Mouse (Mus musculus) limb, embryonic 12.5 days (tissue): ENCODE measurements at regions not wholly inside any gene's neighbourhood (a gene's known extent, or its start where the extent isn't known, plus 50 kb on each side); places are given as distances from the start of the nearest gene placed in this dataset.

Source experiments
- ATAC-seq: fragments of 200-750 bp; cut with Nextera tagmentation; 2 replicates; pipeline ENCODE4 v1.8.0; 2017; ENCODE audit warnings: low read depth, moderate TSS enrichment; ENCODE audit not compliant: insufficient number of reproducible peaks, insufficient read depth, low FRiP score, low TSS enrichment
- H3K27ac ChIP-seq: fragments of 300-500 bp; sonication (generic); 2 replicates; pipeline ENCODE4 v1.5.1; 2016; ENCODE audit warnings: mild to moderate bottlenecking, moderate library complexity
- H3K27me3 ChIP-seq: fragments of 300-500 bp; sonication (generic); 2 replicates; pipeline ENCODE4 v1.6.1; 2016; ENCODE audit warnings: mild to moderate bottlenecking, moderate library complexity
- H3K36me3 ChIP-seq: fragments of 300-500 bp; sonication (generic); 2 replicates; pipeline ENCODE4 v1.6.1; 2016; ENCODE audit warnings: mild to moderate bottlenecking, moderate library complexity
- H3K4me1 ChIP-seq: fragments of 300-500 bp; sonication (generic); replicated peaks from 2 replicates; pipeline ENCODE4 v1.6.1; 2016
- H3K4me2 ChIP-seq: fragments of 300-500 bp; sonication (generic); 2 replicates; pipeline ENCODE4 v1.6.1; 2016; ENCODE audit warnings: mild to moderate bottlenecking, moderate library complexity
- H3K4me3 ChIP-seq: fragments of 300-500 bp; sonication (generic); replicated peaks from 2 replicates; pipeline ENCODE4 v1.5.1; 2016; ENCODE audit warnings: mild to moderate bottlenecking
- H3K9ac ChIP-seq: fragments of 300-500 bp; sonication (generic); replicated peaks from 2 replicates; pipeline ENCODE4 v1.6.1; 2016; ENCODE audit warnings: mild to moderate bottlenecking, moderate library complexity
- H3K9me3 ChIP-seq: fragments of 300-500 bp; sonication (generic); 2 replicates; pipeline ENCODE4 v1.6.1; 2016; ENCODE audit warnings: mild to moderate bottlenecking, moderate library complexity
- WGBS: fragments of 180-500 bp; shearing (Covaris S2); methylation state at CpG from one replicate; pipeline ENCODE4 v1.1.7; 2016; 5-methylcytosine and 5-hydroxymethylcytosine counted together

DNA sequence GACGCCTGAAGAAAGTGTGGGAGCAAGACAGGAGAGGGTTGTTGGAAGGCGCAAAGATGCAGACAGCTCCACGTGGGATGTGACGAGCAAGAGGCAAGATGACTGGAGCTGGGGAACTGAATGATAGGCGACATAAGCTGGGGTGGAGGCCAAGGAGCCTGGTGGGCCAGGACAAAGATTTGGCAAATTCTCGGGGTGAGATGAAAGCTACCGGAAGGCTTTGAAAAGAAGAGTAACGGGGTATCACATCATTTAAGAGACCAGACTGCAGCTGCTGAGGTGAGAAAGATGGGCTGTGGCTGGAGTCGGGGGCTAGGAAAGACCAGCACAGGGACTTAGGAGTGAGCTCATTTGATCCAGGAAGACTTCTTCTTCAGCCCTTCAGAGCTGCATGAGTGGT is 234.0 kb downstream of the Gm19410 start:
- no peak overlapping the region for H3K9ac ChIP-seq
- 65% methylated on average over 9 of the region's 9 CpGs for WGBS
- H3K4me2 ChIP-seq, result no peak overlapping the region
- no peak overlapping the region for H3K4me3 ChIP-seq
- H3K27me3 ChIP-seq, result no peaks in the 10 kb centered on the region
- no peak overlapping the region for H3K27ac ChIP-seq
- no peak for ATAC-seq
- H3K9me3 ChIP-seq, result peaks cover 7% of the 10 kb centered on the region
- no peaks in the 10 kb centered on the region for H3K4me1 ChIP-seq
- no peaks in the 10 kb centered on the region for H3K36me3 ChIP-seq

DNA sequence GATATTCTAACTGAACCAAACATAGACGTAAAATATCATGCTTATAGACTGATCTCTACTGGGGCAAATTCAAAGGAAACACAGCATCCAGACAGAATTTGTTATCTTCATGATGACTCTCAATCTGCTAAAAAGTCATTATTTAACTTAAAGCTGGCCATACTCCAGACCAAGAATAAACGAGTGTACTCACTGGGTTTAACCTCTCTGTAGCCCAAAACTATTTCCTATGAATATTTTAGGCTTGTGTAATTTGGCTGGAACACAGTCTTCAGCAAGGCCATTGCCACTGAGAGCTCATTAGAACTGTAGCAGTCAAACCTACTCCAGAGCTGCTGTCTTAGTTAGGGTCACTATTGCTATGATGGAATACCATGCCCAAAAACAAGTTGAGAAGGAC is 238.8 kb downstream of the Gm19410 start:
- Histone ChIP-seq H3K4me3 (no peak overlapping the region), H3K27ac (no peak overlapping the region)

DNA sequence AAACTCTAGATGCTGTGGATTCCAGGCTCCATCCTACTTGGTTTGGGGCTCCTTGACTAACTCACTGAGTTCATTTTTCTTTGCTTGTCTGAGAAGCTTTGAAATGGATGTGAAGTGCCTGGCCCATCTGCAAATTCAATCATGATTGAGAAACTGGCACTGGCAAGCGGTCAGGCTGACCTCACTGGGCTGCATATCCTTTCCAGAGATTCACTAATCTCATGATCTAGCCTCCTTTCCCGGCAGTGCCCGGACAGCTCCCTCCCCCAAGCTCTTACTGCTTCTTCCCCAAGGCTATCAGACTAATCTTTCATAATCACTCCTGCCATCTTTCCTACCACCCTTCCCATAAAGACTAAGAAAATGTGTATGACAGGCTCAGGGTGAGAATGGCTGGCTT is 239.9 kb downstream of the Gm19410 start:
- H3K4me1 ChIP-seq, result 0 out of 2 replicates have a peak, but pooled peaks cover 5% of the 10 kb centered on the region
- no peak overlapping the region for H3K4me3 ChIP-seq
- no peaks in the 10 kb centered on the region for H3K36me3 ChIP-seq
- H3K27me3 ChIP-seq, result no peaks in the 10 kb centered on the region
- WGBS, result 55% methylated on average over 3 of the region's 3 CpGs
- no peak overlapping the region for H3K9ac ChIP-seq
- ATAC-seq, result no peak
- H3K4me2 ChIP-seq, result no peak overlapping the region
- H3K9me3 ChIP-seq, result peaks cover 11% of the 10 kb centered on the region; the same call in 1 of the 2 replicates
- no peak overlapping the region for H3K27ac ChIP-seq

More for the DNA sequence above, 238.8 kb downstream of the Gm19410 start:
- Histone ChIP-seq H3K4me2 (no peak overlapping the region), H3K4me1 (0 out of 2 replicates have a peak, but pooled peaks cover under 1% of the 10 kb centered on the region), H3K27me3 (no peaks in the 10 kb centered on the region), H3K36me3 (no peaks in the 10 kb centered on the region), H3K9me3 (peaks cover 11% of the 10 kb centered on the region; the same call in 1 of the 2 replicates), H3K9ac (no peak overlapping the region)
- ATAC-seq, result no peak
- WGBS, result 87% methylated on average over 2 of the region's 2 CpGs

DNA sequence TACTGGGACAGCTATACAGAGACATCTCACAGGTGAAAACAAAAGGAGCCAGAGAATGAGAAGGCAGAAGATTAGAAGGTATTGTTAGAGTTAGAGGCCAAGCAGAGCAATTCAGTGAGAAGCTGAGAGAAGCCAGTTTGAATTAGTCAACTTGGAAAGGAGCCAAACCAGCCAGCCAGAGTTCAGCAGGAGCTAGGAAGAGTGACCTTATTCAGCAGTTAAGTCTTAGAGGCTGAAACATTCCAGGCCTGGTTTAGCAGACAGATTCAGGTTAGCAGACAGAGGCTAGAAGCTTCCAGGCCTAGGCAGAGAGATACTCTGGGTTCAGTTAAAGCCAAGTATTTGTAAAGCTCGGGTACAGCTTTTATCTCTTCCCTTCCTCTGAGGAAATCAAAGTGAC is 242.1 kb downstream of the Gm19410 start:
- ATAC-seq, result no peak
- H3K27me3 ChIP-seq, result no peaks in the 10 kb centered on the region
- no peak overlapping the region for H3K4me3 ChIP-seq
- H3K27ac ChIP-seq, result no peak overlapping the region
- H3K4me1 ChIP-seq, result 0 out of 2 replicates have a peak, but pooled peaks cover 5% of the 10 kb centered on the region
- 82% methylated on average over 1 of the region's 1 CpGs for WGBS
- H3K9ac ChIP-seq, result no peak overlapping the region
- H3K36me3 ChIP-seq, result no peaks in the 10 kb centered on the region
- peaks cover 11% of the 10 kb centered on the region; the same call in 1 of the 2 replicates for H3K9me3 ChIP-seq
- H3K4me2 ChIP-seq, result no peak overlapping the region

DNA sequence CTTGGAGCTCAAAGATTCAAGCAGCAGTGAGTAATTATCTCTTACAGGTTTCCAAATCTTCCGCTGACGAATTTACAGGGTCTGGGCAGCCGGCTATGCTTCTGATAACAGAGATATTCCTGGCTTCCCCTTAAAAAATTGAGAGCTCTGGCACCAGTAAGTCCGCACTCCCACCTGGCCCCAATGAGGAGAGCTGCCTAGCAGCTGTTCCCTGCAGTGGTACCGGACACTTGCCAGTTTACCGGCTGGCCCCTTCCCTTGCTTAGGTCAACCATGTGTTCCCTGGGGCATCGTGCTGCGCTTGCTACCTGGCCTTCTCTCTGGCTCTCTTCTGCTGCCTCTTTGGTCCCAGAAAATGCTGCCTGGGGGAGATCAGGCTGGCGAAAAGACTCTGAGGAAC is 244.0 kb downstream of the Gm19410 start:
- peaks cover 11% of the 10 kb centered on the region; the same call in 1 of the 2 replicates for H3K9me3 ChIP-seq
- no peak for ATAC-seq
- no peak overlapping the region for H3K27ac ChIP-seq
- H3K9ac ChIP-seq, result no peak overlapping the region
- H3K4me1 ChIP-seq, result peaks cover 10% of the 10 kb centered on the region; the same call in 1 of the 2 replicates
- WGBS, result 69% methylated on average over 9 of the region's 9 CpGs
- no peaks in the 10 kb centered on the region for H3K36me3 ChIP-seq
- no peak overlapping the region for H3K4me3 ChIP-seq
- no peaks in the 10 kb centered on the region for H3K27me3 ChIP-seq
- no peak overlapping the region for H3K4me2 ChIP-seq

DNA sequence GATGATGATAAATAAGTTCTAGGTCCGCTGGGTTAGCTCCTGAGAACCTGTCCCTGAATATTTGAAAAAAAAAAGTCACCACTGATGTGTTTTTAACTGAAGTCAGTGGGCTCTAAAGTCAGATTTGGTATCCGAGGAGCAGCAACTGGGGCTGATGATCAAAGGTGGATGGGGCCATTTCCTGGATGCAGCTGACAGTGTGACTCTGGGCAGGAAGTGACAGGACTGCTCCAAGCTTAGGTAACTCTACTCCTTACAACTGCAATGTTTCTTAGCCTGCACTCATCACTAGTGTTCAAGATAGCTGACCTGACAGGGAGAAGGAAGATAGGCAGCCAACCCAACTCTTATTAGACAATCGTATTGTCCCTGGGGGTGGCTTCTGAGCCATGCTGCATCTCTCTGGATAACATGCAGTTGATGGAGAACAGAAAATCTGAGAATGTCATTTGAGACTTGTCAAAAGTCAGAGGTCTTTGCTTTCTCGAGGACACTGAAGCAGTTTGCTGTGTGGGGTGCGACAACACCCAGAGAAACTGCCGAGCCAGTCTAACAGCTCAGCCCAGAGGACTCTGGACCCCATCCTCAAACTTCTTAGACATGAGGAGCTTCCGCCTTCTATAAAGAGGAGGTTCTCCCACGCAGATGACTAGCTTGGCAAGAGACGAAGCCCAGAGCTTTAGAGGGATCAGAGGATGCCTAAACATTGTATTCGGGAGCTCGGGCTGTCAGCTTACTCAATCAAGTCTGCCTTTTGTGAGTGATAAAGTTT is 245.0 kb downstream of the Gm19410 start:
- H3K4me1 ChIP-seq, result peaks cover 17% of the 10 kb centered on the region
- no peak overlapping the region for H3K4me2 ChIP-seq
- H3K9ac ChIP-seq, result no peak overlapping the region
- H3K9me3 ChIP-seq, result peaks cover 8% of the 10 kb centered on the region; the same call in 1 of the 2 replicates
- no peak overlapping the region for H3K27ac ChIP-seq
- ATAC-seq, result no peak
- H3K4me3 ChIP-seq, result no peak overlapping the region
- 74% methylated on average over 11 of the region's 11 CpGs for WGBS
- no peaks in the 10 kb centered on the region for H3K27me3 ChIP-seq
- no peaks in the 10 kb centered on the region for H3K36me3 ChIP-seq

DNA sequence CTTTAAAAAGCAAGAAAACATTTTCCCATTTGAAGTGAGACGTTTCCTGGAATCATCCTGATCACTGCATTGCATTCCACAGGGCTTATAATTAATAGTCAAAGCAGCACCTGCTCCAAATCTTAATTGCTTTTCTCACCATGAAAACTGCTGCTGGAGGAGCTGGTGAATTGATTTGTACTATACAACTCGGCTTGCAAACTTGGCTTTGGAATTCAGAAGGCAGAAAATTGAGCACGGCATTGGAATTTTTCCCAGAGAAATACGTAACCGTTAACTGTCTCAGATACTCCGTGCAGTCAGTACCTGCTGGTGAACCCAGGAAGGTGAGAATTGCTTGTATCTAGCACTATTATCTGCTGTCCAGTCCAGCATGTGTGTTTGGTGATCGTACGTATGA is 249.3 kb downstream of the Gm19410 start:
- no peak overlapping the region for H3K9ac ChIP-seq
- H3K9me3 ChIP-seq, result no peaks in the 10 kb centered on the region
- no peaks in the 10 kb centered on the region for H3K27me3 ChIP-seq
- ATAC-seq, result no peak
- H3K4me3 ChIP-seq, result no peak overlapping the region
- H3K4me2 ChIP-seq, result no peak overlapping the region
- H3K4me1 ChIP-seq, result peaks cover 12% of the 10 kb centered on the region
- H3K36me3 ChIP-seq, result no peaks in the 10 kb centered on the region
- no peak overlapping the region for H3K27ac ChIP-seq
- 68% methylated on average over 8 of the region's 8 CpGs for WGBS

DNA sequence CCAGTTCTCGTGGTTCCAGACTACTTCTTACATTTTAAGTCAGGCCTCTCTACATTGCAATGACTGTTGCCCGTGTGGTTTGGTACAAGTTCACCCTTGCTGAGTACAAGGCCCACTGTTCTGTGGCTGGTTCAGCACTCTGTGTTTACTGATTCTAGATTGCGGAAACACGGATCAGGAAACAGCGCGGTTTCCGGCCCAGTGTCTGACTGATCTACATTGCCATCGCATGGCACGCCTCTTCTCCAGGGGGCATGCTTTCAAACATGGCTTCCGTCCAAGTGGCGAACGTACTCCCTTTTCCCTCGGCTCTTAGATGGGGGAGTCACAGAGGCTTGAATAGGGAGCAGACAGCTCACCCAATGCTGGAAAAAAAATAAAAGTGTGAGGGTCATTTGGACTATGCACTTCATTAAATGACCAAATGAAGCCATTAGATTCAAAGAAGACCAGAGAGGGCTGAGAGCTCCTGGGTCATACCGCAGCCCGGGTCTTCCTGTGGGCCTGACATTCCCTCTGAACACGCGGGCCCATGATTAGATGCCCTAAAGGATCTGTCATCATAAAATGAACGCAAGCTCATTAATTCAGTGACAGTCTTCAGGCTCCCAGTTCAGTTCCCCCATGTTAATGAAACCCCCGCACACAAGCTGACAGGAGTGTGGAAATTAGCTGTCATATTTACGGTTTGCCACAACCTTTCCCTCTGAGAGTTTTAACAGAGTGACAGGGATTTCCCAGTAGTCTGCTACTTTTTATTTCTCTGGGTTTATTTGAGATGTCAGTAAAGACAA is 250.9 kb downstream of the Gm19410 start:
- 70% methylated on average over 20 of the region's 20 CpGs for WGBS
- Histone ChIP-seq H3K4me1 (peaks cover 12% of the 10 kb centered on the region), H3K4me2 (no peak overlapping the region), H3K4me3 (no peak overlapping the region), H3K9me3 (no peaks in the 10 kb centered on the region), H3K27me3 (no peaks in the 10 kb centered on the region), H3K9ac (no peak overlapping the region), H3K27ac (no peak overlapping the region), H3K36me3 (no peaks in the 10 kb centered on the region)
- ATAC-seq, result no peak

DNA sequence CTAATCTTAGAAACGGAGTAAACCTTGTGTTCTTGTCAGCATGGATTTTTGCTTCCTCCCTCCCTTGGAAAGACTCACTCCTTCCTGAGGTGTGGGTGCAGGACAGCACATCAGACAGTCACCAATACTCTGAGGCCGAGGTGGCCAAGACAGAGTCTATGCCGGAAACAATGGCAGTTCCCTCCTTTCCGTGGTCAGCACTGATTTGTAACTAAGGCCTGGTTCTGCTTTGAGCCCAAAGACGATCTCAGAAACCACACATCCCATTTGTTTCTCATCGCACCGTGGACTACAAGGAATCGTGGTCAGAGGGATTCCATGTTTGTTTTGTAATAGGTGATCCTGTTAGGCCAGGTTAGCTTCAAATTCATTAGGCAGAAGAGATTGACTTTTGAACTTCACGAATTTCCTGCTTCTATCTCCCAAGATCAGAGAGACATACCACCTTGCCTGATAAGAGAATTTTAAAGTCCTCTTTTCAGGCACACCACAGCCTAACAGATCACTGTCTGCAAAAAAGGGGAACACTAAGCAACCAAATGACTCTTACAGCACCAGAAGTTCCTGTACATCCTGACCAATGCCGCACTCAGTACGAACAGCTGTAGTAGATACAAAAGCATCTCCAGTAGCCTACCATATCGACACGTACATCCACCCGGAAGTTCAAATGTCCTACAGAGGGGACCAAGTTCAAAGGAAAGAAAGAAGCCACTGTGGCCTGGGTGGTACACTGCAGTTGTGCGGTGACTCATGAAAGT is 253.6 kb downstream of the Gm19410 start:
- Histone ChIP-seq H3K36me3 (no peaks in the 10 kb centered on the region), H3K4me3 (no peak overlapping the region), H3K9ac (no peak overlapping the region), H3K9me3 (no peaks in the 10 kb centered on the region), H3K4me1 (peaks cover 9% of the 10 kb centered on the region), H3K27me3 (no peaks in the 10 kb centered on the region), H3K27ac (no peak overlapping the region), H3K4me2 (no peak overlapping the region)
- 87% methylated on average over 15 of the region's 15 CpGs for WGBS
- no peak for ATAC-seq

DNA sequence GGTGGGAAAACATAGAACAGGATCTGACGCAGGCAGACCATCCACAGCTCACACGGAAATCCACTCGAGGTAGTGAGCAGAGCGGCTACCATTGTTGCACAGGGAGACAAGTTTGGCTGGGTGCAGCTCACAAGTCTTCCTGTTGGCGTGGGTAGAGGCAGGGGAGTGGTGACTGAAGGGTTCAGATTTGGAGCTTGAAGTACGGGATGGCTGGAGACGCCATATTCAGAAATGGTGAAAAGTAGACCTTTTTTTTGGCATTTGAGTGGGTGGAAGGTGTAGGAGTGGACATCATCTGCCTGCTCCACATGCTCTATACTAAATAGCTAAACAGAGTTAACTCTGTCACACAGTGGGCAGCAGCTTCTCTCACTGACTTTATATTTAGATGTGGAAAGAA is 254.3 kb downstream of the Gm19410 start:
- Histone ChIP-seq H3K4me2 (no peak overlapping the region), H3K4me3 (no peak overlapping the region), H3K4me1 (peaks cover 4% of the 10 kb centered on the region), H3K36me3 (no peaks in the 10 kb centered on the region), H3K9ac (no peak overlapping the region), H3K27me3 (no peaks in the 10 kb centered on the region), H3K27ac (no peak overlapping the region), H3K9me3 (no peaks in the 10 kb centered on the region)
- no peak for ATAC-seq
- WGBS, result 93% methylated on average over 7 of the region's 7 CpGs

DNA sequence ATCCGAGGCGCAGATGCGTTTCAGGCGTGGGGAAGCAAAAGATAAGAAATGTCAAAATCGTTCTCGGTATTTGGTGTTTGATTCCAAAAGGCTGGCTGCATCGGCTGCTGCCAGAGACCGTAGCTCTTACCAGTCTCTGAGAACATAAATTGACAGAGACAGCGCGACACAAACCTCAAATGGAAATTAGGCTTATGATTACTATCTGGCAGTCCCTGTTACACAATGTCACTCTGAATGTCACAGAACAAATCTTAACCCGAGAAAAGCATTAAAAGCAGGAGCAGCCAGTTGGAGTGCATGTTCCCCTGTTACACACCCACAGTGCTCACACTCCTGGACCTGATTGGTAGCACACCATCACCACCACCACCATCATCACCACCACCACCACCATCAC is 262.0 kb downstream of the Gm19410 start:
- Histone ChIP-seq H3K27me3 (no peaks in the 10 kb centered on the region), H3K4me1 (no peaks in the 10 kb centered on the region), H3K4me2 (no peak overlapping the region), H3K9ac (no peak overlapping the region), H3K9me3 (no peaks in the 10 kb centered on the region), H3K36me3 (no peaks in the 10 kb centered on the region), H3K27ac (no peak overlapping the region), H3K4me3 (no peak overlapping the region)
- no peak for ATAC-seq
- 92% methylated on average over 11 of the region's 11 CpGs for WGBS
